Mouse (Mus musculus) thymus, adult 18-20 months (tissue): ENCODE data around the gene Stap2.

Experiments used
- DNase-seq, 2 experiments: peaks; one replicate each; pipeline ENCODE4 v3.0.0; 2022; ENCODE audit warnings: mixed read lengths in 2 of 2

Stap2 gene

DNA sequence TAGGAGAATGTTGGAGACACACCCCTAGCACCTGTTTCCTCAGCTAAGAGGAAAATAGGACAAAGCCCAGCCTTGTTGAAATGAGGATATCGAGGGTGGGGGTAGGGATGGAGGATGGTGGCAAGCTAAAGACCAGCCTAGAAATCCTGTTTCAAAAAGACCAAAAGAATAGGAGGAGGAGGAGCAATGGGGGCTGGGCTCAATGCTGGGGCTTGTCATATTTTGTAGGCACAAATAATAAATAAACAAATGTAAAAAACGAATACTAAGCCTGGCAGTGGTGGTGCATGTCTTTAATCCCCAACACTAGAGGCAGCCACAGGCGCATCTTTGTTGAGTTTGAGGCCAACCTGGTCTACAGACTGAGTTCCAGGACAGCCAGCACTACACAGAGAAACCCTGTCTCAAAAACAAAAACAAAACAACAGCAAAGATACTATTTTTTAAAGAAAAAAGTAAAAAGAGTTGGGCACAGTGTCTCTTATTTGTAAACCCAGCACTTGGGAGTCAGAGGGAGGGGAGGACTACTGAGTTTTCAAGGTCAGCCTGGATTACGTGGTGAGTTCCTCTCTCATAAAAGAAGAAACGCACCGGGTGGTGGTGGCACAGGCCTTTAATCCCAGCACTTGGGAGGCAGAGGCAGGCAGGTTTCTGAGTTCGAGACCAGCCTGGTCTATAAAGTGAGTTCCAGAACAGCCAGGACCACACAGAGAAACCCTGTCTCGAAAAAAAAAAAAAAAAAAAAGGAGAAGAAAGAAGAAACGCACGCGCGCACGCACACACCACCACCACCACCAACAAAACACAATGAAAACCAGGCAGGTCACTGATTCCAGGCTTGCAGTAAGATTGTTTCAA is 47.4 kb downstream of the Stap2 start:
- DNase-seq, result no peak

GRCm38 (mm10) chr17:55957168-55957567 is 48.2 kb downstream of the Stap2 start:
- no peak for DNase-seq

DNA sequence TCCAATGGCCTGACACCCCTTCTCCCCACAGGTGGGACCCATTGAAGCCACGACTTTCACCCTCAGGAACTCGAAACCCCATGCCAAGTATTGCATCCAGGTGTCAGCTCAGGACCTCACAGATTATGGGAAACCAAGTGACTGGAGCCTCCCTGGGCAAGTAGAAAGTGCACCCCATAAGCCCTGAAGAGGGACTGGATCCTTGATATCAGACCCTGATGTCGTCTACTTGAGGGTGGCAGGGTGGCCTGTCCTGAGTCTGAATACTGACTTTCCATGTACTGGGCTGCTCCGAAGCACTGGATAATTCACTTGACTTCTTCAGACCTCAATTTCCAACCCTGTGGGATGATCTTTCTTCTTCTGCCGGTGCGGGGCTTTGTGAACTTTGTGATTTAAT is 48.8 kb downstream of the Stap2 start:
- no peak for DNase-seq

- no peak for DNase-seq
Measured at GRCm38 (mm10) chr17:55956129-55956528, 49.3 kb downstream of the Stap2 start.

GRCm38 (mm10) chr17:55954229-55954628 is 51.2 kb downstream of the Stap2 start:
- DNase-seq, result no peak

DNA sequence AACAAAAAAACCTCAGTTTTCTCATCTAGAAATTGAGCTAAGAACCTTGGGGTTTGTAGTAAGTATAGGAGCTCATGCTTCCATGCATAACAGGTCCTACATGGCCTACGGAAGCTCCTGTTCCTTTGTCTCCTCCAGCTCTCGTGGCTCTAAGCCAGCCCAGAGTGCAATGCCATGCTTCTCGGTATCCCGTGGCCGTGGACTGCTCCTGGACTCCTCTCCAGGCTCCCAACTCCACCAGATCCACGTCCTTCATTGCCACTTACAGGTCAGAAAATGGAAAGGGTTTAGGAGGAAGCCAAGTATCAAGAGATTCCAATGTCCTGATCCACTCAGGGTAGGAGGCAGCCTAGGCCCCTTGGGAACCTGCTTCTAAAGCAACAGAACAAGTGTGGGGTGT is 51.6 kb downstream of the Stap2 start:
- no peak for DNase-seq

GRCm38 (mm10) chr17:55952447-55953027 is 52.8 kb downstream of the Stap2 start, which contains the start of gene Ebi3:
TSS of gene Ebi3 (plus strand) at chr17:55952640.
- DNase-seq, result no peak

DNA sequence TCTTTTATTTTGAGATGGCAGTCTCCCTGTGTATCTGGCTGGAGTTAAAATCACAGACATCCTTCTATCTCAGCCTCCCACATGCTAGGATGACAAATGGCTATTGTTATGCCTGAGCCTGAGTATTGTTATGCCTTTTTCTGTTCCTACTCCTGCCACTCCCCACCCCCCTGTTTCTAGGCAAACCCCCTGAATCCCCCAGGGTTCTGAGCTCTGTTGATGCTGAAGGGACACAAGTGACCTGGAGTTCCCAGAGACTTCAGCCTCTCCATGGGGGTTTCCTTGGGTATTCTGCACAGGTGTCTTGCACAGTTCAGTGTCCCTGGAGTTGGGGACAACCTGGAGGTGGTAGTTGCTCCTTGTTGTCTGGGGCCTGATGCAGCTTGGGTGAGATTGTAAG is 53.3 kb downstream of the Stap2 start:
- no peak for DNase-seq

DNA sequence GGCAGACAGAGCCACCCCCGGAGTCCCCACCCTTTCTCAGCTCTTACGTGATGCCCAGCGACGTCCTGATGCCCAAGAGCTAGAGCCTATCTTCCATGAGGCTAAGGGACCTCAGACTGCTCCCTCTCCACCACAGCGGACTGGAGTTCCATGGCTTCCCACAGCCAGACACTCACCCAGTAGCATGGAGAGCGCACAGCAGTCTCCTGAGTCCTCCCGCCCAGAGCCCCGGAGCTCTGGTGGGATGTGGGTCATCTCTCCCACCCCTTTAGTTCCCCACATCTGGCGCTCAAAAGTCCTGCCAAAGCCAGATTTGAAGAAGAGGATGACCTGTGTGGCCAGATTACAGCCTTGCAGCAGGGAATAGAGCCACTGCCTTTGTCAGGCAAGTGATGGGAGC is 54.8 kb downstream of the Stap2 start:
- DNase-seq, result no peak

GRCm38 (mm10) chr17:55949400-55949799 is 56.0 kb downstream of the Stap2 start, which contains the start of gene Zfp119b:
TSS of gene Zfp119b (minus strand) at chr17:55949500.
- no peak for DNase-seq

GRCm38 (mm10) chr17:55948647-55949046 is 56.7 kb downstream of the Stap2 start:
- DNase-seq, result no peak
